Mouse (Mus musculus) liver, adult 10 weeks (tissue): Measurements from ENCODE around the gene Olfr1535. TPM values are rescaled to one million over a fixed set of nuclear protein-coding genes. Genes with fewer than 3 reads are reported as not detected.

ENCODE experiments used
- polyA plus RNA-seq: library from polyadenylated mRNA; stranded (reverse); fragments of 350-450 nt; fragmentation: Illumina TruSeq; extraction: RNeasy Lipid Tissue Mini Kit (QIAGEN cat#74804); gene quantifications from one replicate; pipeline ENCODE4 v1.2.3, GENCODE M21; 2014; ENCODE audit warnings: low read depth, low replicate concordance

The Olfr1535 gene
- polyA plus RNA-seq = not detected

GRCm38 (mm10) chr13:21559793-21560192 is at the start of gene Olfr1535:
Gene Olfr1535, minus strand, starts transcription at chr13:21559893.

GRCm38 (mm10) chr13:21581659-21582058 is 22.0 kb upstream of the Olfr1535 start, which contains the start of gene Olfr1364:
Gene Olfr1364, minus strand, starts transcription at chr13:21581759.

GRCm38 (mm10) chr13:21542708-21543107 is 17.0 kb downstream of the Olfr1535 start, which contains the start of gene Olfr1366:
Gene Olfr1366, minus strand, starts transcription at chr13:21542808.

GRCm38 (mm10) chr13:21530781-21531201 is 28.9 kb downstream of the Olfr1535 start, which contains the start of gene Zkscan8:
Gene Zkscan8, minus strand, starts transcription at chr13:21531120.

Other genes starting within 250 kb of the Olfr1535 start
- 1.6 TPM for gene Gpx6, start 247.8 kb downstream of the Olfr1535 start, polyA plus RNA-seq
- gene Olfr1367, start 213.0 kb downstream of the Olfr1535 start, polyA plus RNA-seq = not detected
- gene Zscan12, start 197.1 kb downstream of the Olfr1535 start, polyA plus RNA-seq = 8.6 TPM
- 52.6 TPM for gene Zkscan3, start 157.1 kb downstream of the Olfr1535 start, polyA plus RNA-seq
- 0.87 TPM for gene Pgbd1, start 118.8 kb downstream of the Olfr1535 start, polyA plus RNA-seq
- gene Zscan26, start 106.2 kb downstream of the Olfr1535 start, polyA plus RNA-seq = 59.3 TPM
- 0.90 TPM for gene Nkapl, start 91.4 kb downstream of the Olfr1535 start, polyA plus RNA-seq
- gene Zkscan4, start 81.0 kb downstream of the Olfr1535 start, polyA plus RNA-seq = 0.87 TPM
- not detected for gene Gm10065, start 80.5 kb downstream of the Olfr1535 start, polyA plus RNA-seq
- gene AK157302, start 64.7 kb downstream of the Olfr1535 start, polyA plus RNA-seq = 0.85 TPM
- gene Gm11273, start 58.5 kb downstream of the Olfr1535 start, polyA plus RNA-seq = not detected
- gene Zkscan8, start 28.8 kb downstream of the Olfr1535 start, polyA plus RNA-seq = 9.3 TPM
- gene Olfr1366, start 17.1 kb downstream of the Olfr1535 start, polyA plus RNA-seq = not detected
- not detected for gene Olfr1364, start 21.9 kb upstream of the Olfr1535 start, polyA plus RNA-seq
- not detected for gene Olfr1362, start 54.1 kb upstream of the Olfr1535 start, polyA plus RNA-seq
- gene Olfr11, start 82.6 kb upstream of the Olfr1535 start, polyA plus RNA-seq = not detected
- not detected for gene Olfr1361, start 103.5 kb upstream of the Olfr1535 start, polyA plus RNA-seq
- gene Olfr1360, start 117.5 kb upstream of the Olfr1535 start, polyA plus RNA-seq = not detected
- gene Olfr1359, start 138.2 kb upstream of the Olfr1535 start, polyA plus RNA-seq = not detected
- not detected for gene Hist1h2bl, start 156.2 kb upstream of the Olfr1535 start, polyA plus RNA-seq
- not detected for gene Hist1h2ai, start 156.5 kb upstream of the Olfr1535 start, polyA plus RNA-seq
- gene Hist1h3h, start 157.8 kb upstream of the Olfr1535 start, polyA plus RNA-seq = not detected
- gene Hist1h2bm, start 162.2 kb upstream of the Olfr1535 start, polyA plus RNA-seq = not detected
- 0.58 TPM for gene Hist1h4j, start 175.2 kb upstream of the Olfr1535 start, polyA plus RNA-seq
- not detected for gene Hist1h4k, start 190.6 kb upstream of the Olfr1535 start, polyA plus RNA-seq
- not detected for gene Hist1h2ak, start 193.9 kb upstream of the Olfr1535 start, polyA plus RNA-seq
- not detected for gene Hist1h2bn, start 194.2 kb upstream of the Olfr1535 start, polyA plus RNA-seq
- gene Hist1h1b, start 220.7 kb upstream of the Olfr1535 start, polyA plus RNA-seq = not detected
- not detected for gene Hist1h3i, start 223.5 kb upstream of the Olfr1535 start, polyA plus RNA-seq
- not detected for gene Hist1h2an, start 227.3 kb upstream of the Olfr1535 start, polyA plus RNA-seq
- gene Hist1h2bp, start 227.6 kb upstream of the Olfr1535 start, polyA plus RNA-seq = not detected